In the genomic region with DNA sequence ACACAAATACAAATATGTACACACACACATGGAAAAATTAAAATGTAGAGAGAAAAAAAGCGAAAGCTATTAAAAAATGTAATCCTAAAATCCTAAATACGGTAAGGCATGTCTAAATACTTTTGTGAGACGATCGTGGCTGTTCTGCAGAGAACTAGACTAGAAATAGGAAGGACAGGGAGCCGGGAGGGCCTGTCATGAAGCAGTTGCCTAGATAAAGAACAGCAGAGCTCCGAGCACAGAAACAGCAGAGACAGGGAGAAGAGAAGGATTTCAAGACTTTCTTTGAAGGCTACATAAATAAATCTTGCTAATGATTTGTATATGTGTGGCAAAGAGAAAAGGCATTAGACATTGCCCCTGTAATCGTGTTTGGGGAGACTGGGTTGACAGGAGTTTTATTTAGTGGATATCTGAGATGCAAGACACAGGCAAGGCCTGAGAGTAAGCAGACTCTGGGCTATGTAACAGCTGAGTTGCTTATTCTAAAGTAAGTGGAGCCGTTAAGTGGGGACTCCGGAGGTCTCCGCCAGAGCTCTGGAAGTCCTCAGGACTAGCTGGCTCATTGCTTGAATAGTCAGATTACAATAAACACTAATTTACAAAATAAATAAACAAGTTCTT, we compare ENCODE assay signal across 18 mouse cellular contexts. TPM values are rescaled to one million over a fixed set of nuclear protein-coding genes. Genes with fewer than 3 reads are reported as not detected.
DNase-seq lines count a peak whose midpoint lies in the region; ATAC-seq and TF ChIP-seq lines count a peak whose summit lies in the region.
"Had no signal": no experiment of that assay in that cellular context is flagged by ENCODE, and none has a peak within 500 bp of the region (broad histone marks: within the 10 kb centered on the region; RNA-seq: fewer than 3 reads in every experiment).

No protein-coding gene starts in this region.

- H3K27me3 ChIP-seq in heart, embryonic 14.5 days (ENCODE audit: control insufficient read depth, insufficient read depth, low read length): no peaks in the 10 kb centered on the region
- H3K27me3 ChIP-seq in lung, embryonic 16.5 days (ENCODE audit: control insufficient read depth, insufficient read depth, low read depth, low read length): no peaks in the 10 kb centered on the region
- no peaks in the 10 kb centered on the region for H3K27me3 ChIP-seq in lung, postnatal 0 days (replicated peaks; ENCODE audit: insufficient read depth, low read length)
- H3K27me3 ChIP-seq in intestine, embryonic 16.5 days (replicated peaks; ENCODE audit: control insufficient read depth, insufficient read depth, low read length): no peaks in the 10 kb centered on the region
- no peaks in the 10 kb centered on the region for H3K27me3 ChIP-seq in stomach, postnatal 0 days (ENCODE audit: control insufficient read depth, insufficient read depth, low read length)
- H3K27me3 ChIP-seq: forebrain, embryonic 13.5 days; hindbrain, embryonic 12.5 days; liver, embryonic 13.5 days; neural tube, embryonic 12.5 days had no signal

- DNase-seq in heart, adult 18-20 months: no peak
- DNase-seq in lung, postnatal 0 days (ENCODE audit: low spot score): no peak
- no peak for DNase-seq in stomach, postnatal 0 days (ENCODE audit: low spot score)
- DNase-seq in thymus, postnatal 14 days: no peak
- no peak for DNase-seq in layer of hippocampus, adult 9-11 months
- DNase-seq: cerebellum, adult 11-12 months; gastrocnemius, postnatal 10 days; kidney, postnatal 10 days; liver, embryonic 13.5 days had no signal

- TF ChIP-seq EP300 in lung, postnatal 0 days (IDR thresholded peaks at IDR 0.05): no peak
- TF ChIP-seq EP300 in stomach, postnatal 0 days (optimal IDR thresholded peaks at IDR 0.05): no peak

- peaks cover 0 to 9% of the 10 kb centered on the region in 2 experiments; a peak in 3 of 4 replicates for H3K4me1 ChIP-seq in heart, embryonic 14.5 days (ENCODE audit: control insufficient read depth in 2 of 2, insufficient read depth in 2 of 2, low read length in 2 of 2)
- no peaks in the 10 kb centered on the region for H3K4me1 ChIP-seq in lung, embryonic 16.5 days (replicated peaks; ENCODE audit: control insufficient read depth, insufficient read depth, low read length)
- H3K4me1 ChIP-seq in lung, postnatal 0 days (ENCODE audit: insufficient read depth, low read depth, low read length): no peaks in the 10 kb centered on the region
- peaks cover 5% of the 10 kb centered on the region; the same call in 1 of the 2 replicates for H3K4me1 ChIP-seq in intestine, embryonic 16.5 days (ENCODE audit: control insufficient read depth, insufficient read depth, low read length)
- H3K4me1 ChIP-seq in stomach, postnatal 0 days (replicated peaks; ENCODE audit: control insufficient read depth, insufficient read depth): no peaks in the 10 kb centered on the region
- H3K4me1 ChIP-seq: hindbrain, embryonic 12.5 days; liver, embryonic 13.5 days; neural tube, embryonic 12.5 days had no signal

- no peaks in the 10 kb centered on the region for H3K36me3 ChIP-seq in heart, embryonic 14.5 days (ENCODE audit: control insufficient read depth, insufficient read depth, low read length)
- H3K36me3 ChIP-seq in lung, embryonic 16.5 days (ENCODE audit: control insufficient read depth, insufficient read depth, low read length): no peaks in the 10 kb centered on the region
- no peaks in the 10 kb centered on the region for H3K36me3 ChIP-seq in lung, postnatal 0 days (ENCODE audit: insufficient read depth, low read length)
- no peaks in the 10 kb centered on the region for H3K36me3 ChIP-seq in intestine, embryonic 16.5 days (ENCODE audit: control insufficient read depth, insufficient read depth, low read length)
- H3K36me3 ChIP-seq in stomach, postnatal 0 days (ENCODE audit: control insufficient read depth, insufficient read depth, low read length): no peaks in the 10 kb centered on the region
- H3K36me3 ChIP-seq: hindbrain, embryonic 12.5 days; liver, embryonic 13.5 days; neural tube, embryonic 12.5 days had no signal

- WGBS in heart, embryonic 14.5 days: 26% methylated on average over 10 of the region's 10 CpGs
- 31% methylated on average over 10 of the region's 10 CpGs for WGBS in lung, embryonic 16.5 days
- WGBS in lung, postnatal 0 days: 38% methylated on average over 10 of the region's 10 CpGs
- 43% methylated on average over 10 of the region's 10 CpGs for WGBS in intestine, embryonic 16.5 days
- WGBS in stomach, postnatal 0 days: 37% methylated on average over 10 of the region's 10 CpGs

- H3K9ac ChIP-seq in heart, embryonic 14.5 days (ENCODE audit: low read length): no peak overlapping the region
- H3K9ac ChIP-seq in lung, embryonic 16.5 days (ENCODE audit: low read length): no peak overlapping the region
- no peak overlapping the region for H3K9ac ChIP-seq in lung, postnatal 0 days (replicated peaks; ENCODE audit: low read depth)
- H3K9ac ChIP-seq in intestine, embryonic 16.5 days (ENCODE audit: low read depth, low read length): no peak overlapping the region
- no peak overlapping the region for H3K9ac ChIP-seq in stomach, postnatal 0 days (ENCODE audit: low read length)
- H3K9ac ChIP-seq: forebrain, embryonic 13.5 days; hindbrain, embryonic 12.5 days; liver, embryonic 13.5 days; neural tube, embryonic 12.5 days had no signal

- TF ChIP-seq CTCF in lung, postnatal 0 days (IDR thresholded peaks at IDR 0.05): no peak
- no peak for TF ChIP-seq CTCF in stomach, postnatal 0 days (IDR thresholded peaks at IDR 0.05; ENCODE audit: low read depth)

- H3K27ac ChIP-seq in heart, embryonic 14.5 days (replicated peaks in 1 of 2; ENCODE audit: control insufficient read depth in 1 of 2, insufficient read depth in 1 of 2, low read depth in 2 of 2, low read length in 2 of 2): peak overlapping the region; percentile 42 to 59
- H3K27ac ChIP-seq in lung, embryonic 16.5 days (ENCODE audit: low read length): no peak overlapping the region
- H3K27ac ChIP-seq in lung, postnatal 0 days (ENCODE audit: low read length): no peak overlapping the region
- H3K27ac ChIP-seq in intestine, embryonic 16.5 days (ENCODE audit: low read length): peak overlapping the region; percentile 0; the same call in 1 of the 2 replicates
- 0 out of 2 replicates have a peak overlapping the region, but pooled peaks have one; percentile 46 for H3K27ac ChIP-seq in stomach, postnatal 0 days (replicated peaks)
- H3K27ac ChIP-seq: forebrain, embryonic 13.5 days; hindbrain, embryonic 12.5 days; liver, embryonic 13.5 days; macrophage; neural tube, embryonic 12.5 days had no signal

- peak overlapping the region; percentile 17; the same call in 1 of the 2 replicates for H3K4me2 ChIP-seq in heart, embryonic 14.5 days (ENCODE audit: low read length)
- H3K4me2 ChIP-seq in lung, embryonic 16.5 days (ENCODE audit: low read depth, low read length): no peak overlapping the region
- no peak overlapping the region for H3K4me2 ChIP-seq in lung, postnatal 0 days (replicated peaks; ENCODE audit: low read depth, low read length)
- H3K4me2 ChIP-seq in intestine, embryonic 16.5 days (ENCODE audit: low read depth, low read length): no peak overlapping the region
- H3K4me2 ChIP-seq in stomach, postnatal 0 days (replicated peaks; ENCODE audit: low read depth): no peak overlapping the region
- H3K4me2 ChIP-seq: forebrain, embryonic 13.5 days; hindbrain, embryonic 12.5 days; liver, embryonic 13.5 days; neural tube, embryonic 12.5 days had no signal

- H3K4me3 ChIP-seq in heart, embryonic 14.5 days (ENCODE audit: control insufficient read depth in 1 of 2, insufficient read depth in 1 of 2, low read depth in 1 of 2, low read length in 2 of 2): no peak overlapping the region
- H3K4me3 ChIP-seq in lung, embryonic 16.5 days (ENCODE audit: low read length): no peak overlapping the region
- no peak overlapping the region for H3K4me3 ChIP-seq in lung, postnatal 0 days (ENCODE audit: low read depth, low read length)
- H3K4me3 ChIP-seq in intestine, embryonic 16.5 days (ENCODE audit: low read length): no peak overlapping the region
- H3K4me3 ChIP-seq in stomach, postnatal 0 days (ENCODE audit: low read depth, low read length): no peak overlapping the region
- H3K4me3 ChIP-seq: forebrain, embryonic 13.5 days; hindbrain, embryonic 12.5 days; liver, embryonic 13.5 days; neural tube, embryonic 12.5 days had no signal

- H3K9me3 ChIP-seq in heart, embryonic 14.5 days (ENCODE audit: control insufficient read depth, low read length): no peaks in the 10 kb centered on the region
- H3K9me3 ChIP-seq in lung, embryonic 16.5 days (ENCODE audit: control insufficient read depth, low read length): no peaks in the 10 kb centered on the region
- H3K9me3 ChIP-seq in lung, postnatal 0 days (ENCODE audit: low read length): no peaks in the 10 kb centered on the region
- H3K9me3 ChIP-seq in intestine, embryonic 16.5 days (ENCODE audit: control insufficient read depth, low read length): no peaks in the 10 kb centered on the region
- H3K9me3 ChIP-seq in stomach, postnatal 0 days (ENCODE audit: control insufficient read depth, low read length): no peaks in the 10 kb centered on the region
- H3K9me3 ChIP-seq: forebrain, embryonic 13.5 days; hindbrain, embryonic 12.5 days; liver, embryonic 13.5 days; neural tube, embryonic 12.5 days had no signal

- ATAC-seq in heart, embryonic 14.5 days (ENCODE audit: insufficient number of reproducible peaks, insufficient read depth, low FRiP score, low read depth): no peak
- 0 out of 2 replicates have a peak, but pooled peaks have one; percentile 23 for ATAC-seq in lung, embryonic 16.5 days (ENCODE audit: low read depth)
- ATAC-seq in lung, postnatal 0 days: no peak
- peak; percentile 93 for ATAC-seq in intestine, embryonic 16.5 days
- ATAC-seq in stomach, postnatal 0 days (ENCODE audit: low FRiP score, low TSS enrichment): peak; percentile 72; the same call in 1 of the 2 replicates
- ATAC-seq: forebrain, embryonic 13.5 days; midbrain, embryonic 16.5 days had no signal

RNA-seq across cellular contexts. Expression of gene Usp29, which starts 14.0 kb away (rescaled TPM):
- polyA plus RNA-seq in heart, embryonic 14.5 days (2014; fragmentation: Nextera tagmentation; extraction: Ambion mirVana): 7.7 and 8.7 TPM in 2 replicates
- total RNA-seq in heart, adult 18-20 months (2021): not detected
- 3.5 and 5.1 TPM in 2 replicates for polyA plus RNA-seq in lung, embryonic 16.5 days (2015; fragmentation: Nextera tagmentation; extraction: Ambion mirVana)
- polyA plus RNA-seq in lung, postnatal 0 days (2015; fragmentation: Nextera tagmentation; extraction: Ambion mirVana): 0.71 and 1.1 TPM in 2 replicates
- polyA plus RNA-seq in intestine, embryonic 16.5 days (2015; fragmentation: Nextera tagmentation; extraction: Ambion mirVana): 2.6 and 3.5 TPM in 2 replicates
- polyA plus RNA-seq in stomach, postnatal 0 days (2015; fragmentation: Nextera tagmentation; extraction: Ambion mirVana): 1.0 and 1.4 TPM in 2 replicates
- total RNA-seq: MEL had no signal
- polyA plus RNA-seq: macrophage had no signal

RNA-seq across cellular contexts. Expression of gene Peg3, which starts 14.2 kb away (rescaled TPM):
- polyA plus RNA-seq in heart, embryonic 14.5 days (2014; fragmentation: Nextera tagmentation; extraction: Ambion mirVana): 119 and 120 TPM in 2 replicates
- 1 to 10 TPM; 3.3 to 6.2 TPM for total RNA-seq in heart, adult 18-20 months (2021)
- polyA plus RNA-seq in lung, embryonic 16.5 days (2015; fragmentation: Nextera tagmentation; extraction: Ambion mirVana): 102 and 119 TPM in 2 replicates
- 49.7 and 55.1 TPM in 2 replicates for polyA plus RNA-seq in lung, postnatal 0 days (2015; fragmentation: Nextera tagmentation; extraction: Ambion mirVana)
- polyA plus RNA-seq in intestine, embryonic 16.5 days (2015; fragmentation: Nextera tagmentation; extraction: Ambion mirVana): 58.6 and 63.3 TPM in 2 replicates
- 26.0 and 26.8 TPM in 2 replicates for polyA plus RNA-seq in stomach, postnatal 0 days (2015; fragmentation: Nextera tagmentation; extraction: Ambion mirVana)
- total RNA-seq: MEL had no signal
- polyA plus RNA-seq: macrophage had no signal

RNA-seq across cellular contexts. Expression of gene Zim1, which starts 48.1 kb away (rescaled TPM):
- polyA plus RNA-seq in heart, embryonic 14.5 days (2014; fragmentation: Nextera tagmentation; extraction: Ambion mirVana): 13.9 and 19.0 TPM in 2 replicates
- total RNA-seq in heart, adult 18-20 months (2021): 1 to 10 TPM; 3.4 to 4.8 TPM
- 2.0 and 2.5 TPM in 2 replicates for polyA plus RNA-seq in lung, embryonic 16.5 days (2015; fragmentation: Nextera tagmentation; extraction: Ambion mirVana)
- polyA plus RNA-seq in lung, postnatal 0 days (2015; fragmentation: Nextera tagmentation; extraction: Ambion mirVana): 1.0 and 1.6 TPM in 2 replicates
- polyA plus RNA-seq in intestine, embryonic 16.5 days (2015; fragmentation: Nextera tagmentation; extraction: Ambion mirVana): 3.0 TPM in 2 replicates
- 1.6 and 1.9 TPM in 2 replicates for polyA plus RNA-seq in stomach, postnatal 0 days (2015; fragmentation: Nextera tagmentation; extraction: Ambion mirVana)
- total RNA-seq: MEL had no signal
- polyA plus RNA-seq: macrophage had no signal

Comparison
In these comparisons a context has a peak if more than half of its experiments do, and no peak if none do; other contexts are left out.
1. ATAC-seq: peak in lung, embryonic 16.5 days (single experiment), intestine, embryonic 16.5 days (single experiment) and stomach, postnatal 0 days (single experiment); none in heart, embryonic 14.5 days (single experiment) and lung, postnatal 0 days (single experiment).
2. H3K27ac ChIP-seq: peak in heart, embryonic 14.5 days (2 of 2), intestine, embryonic 16.5 days (single experiment) and stomach, postnatal 0 days (single experiment); none in lung, embryonic 16.5 days (single experiment) and lung, postnatal 0 days (single experiment).